Mouse (Mus musculus) kidney, adult 2 months (tissue): ENCODE data around the gene Bik. TPM values are rescaled to one million over a fixed set of nuclear protein-coding genes. Genes with fewer than 3 reads are reported as not detected.

Experiments used
- DNase-seq: peaks from one replicate; pipeline ENCODE4 v3.0.0; 2021
- H3K27ac ChIP-seq: fragments of 200-500 bp; 2 replicates; pipeline ENCODE4 v1.5.1; 2012; ENCODE audit warnings: low read depth, low read length, control low read depth, inconsistent platforms; ENCODE audit not compliant: insufficient read depth
- H3K27me3 ChIP-seq: fragments of 200-500 bp; replicated peaks from 2 replicates; pipeline ENCODE4 v1.6.1; 2012; ENCODE audit warnings: mild to moderate bottlenecking, moderate library complexity, low read length, inconsistent platforms; ENCODE audit not compliant: control insufficient read depth, insufficient read depth
- H3K36me3 ChIP-seq: fragments of 200-500 bp; 2 replicates; pipeline ENCODE4 v1.6.1; 2012; ENCODE audit warnings: mild to moderate bottlenecking, moderate library complexity, low read length, inconsistent platforms; ENCODE audit not compliant: control insufficient read depth, insufficient read depth
- H3K4me1 ChIP-seq: fragments of 200-500 bp; 2 replicates; pipeline ENCODE4 v1.6.1; 2011; ENCODE audit warnings: low read length; ENCODE audit not compliant: control insufficient read depth, insufficient read depth
- H3K4me3 ChIP-seq: fragments of 200-500 bp; 2 replicates; pipeline ENCODE4 v1.5.1; 2011; ENCODE audit warnings: mild to moderate bottlenecking, low read depth, low read length, control low read depth; ENCODE audit not compliant: insufficient read depth
- CTCF ChIP-seq: fragments of 200-500 bp; conservative IDR thresholded peaks from 2 replicates; pipeline ENCODE4 v1.5.1; 2011; ENCODE audit warnings: low read depth, mild to moderate bottlenecking, control low read depth, low read length, moderate library complexity, mixed read lengths; ENCODE audit not compliant: insufficient read depth, insufficient read length
- POLR2A ChIP-seq: fragments of 200-500 bp; IDR thresholded peaks from one replicate; pipeline ENCODE4 v1.6.1; 2011; ENCODE audit warnings: low read depth, low read length, control low read depth
- WGBS: fragments of 180-500 bp; shearing (Covaris S2); methylation state at CpG from one replicate; pipeline ENCODE4 v1.1.7; 2018; 5-methylcytosine and 5-hydroxymethylcytosine counted together
- polyA plus RNA-seq: library from polyadenylated mRNA; depleted of rRNA; stranded (reverse); fragments of >200 nt; gene quantifications from 2 replicates; pipeline ENCODE4 v1.2.3, GENCODE M21; 2012

The Bik gene
- polyA plus RNA-seq, 1 experiment: 20.8 TPM

GRCm38 (mm10) chr15:83527747-83528146, 1.1 kb downstream of the Bik start:
- WGBS: 61% methylated on average over 2 of the region's 2 CpGs
- Histone ChIP-seq H3K36me3 (no peaks in the 10 kb centered on the region), H3K4me1 (peaks cover 20% of the 10 kb centered on the region), H3K4me3 (peak overlapping the region; percentile 83), H3K27me3 (no peaks in the 10 kb centered on the region), H3K27ac (peak overlapping the region; percentile 33; the same call in 1 of the 2 replicates)
- TF ChIP-seq CTCF (no peak), POLR2A (no peak)
- DNase-seq: no peak

- WGBS: 46% methylated on average over 4 of the region's 4 CpGs
- H3K27me3 ChIP-seq: no peaks in the 10 kb centered on the region
- peaks cover 22% of the 10 kb centered on the region for H3K4me1 ChIP-seq
- TF ChIP-seq POLR2A (no peak), CTCF (no peak)
- H3K36me3 ChIP-seq: no peaks in the 10 kb centered on the region
- DNase-seq: peak; percentile 85
- no peak overlapping the region for H3K4me3 ChIP-seq
- peak overlapping the region; percentile 97 for H3K27ac ChIP-seq
Measured at GRCm38 (mm10) chr15:83528892-83529291, 2.2 kb downstream of the Bik start.

- H3K27ac ChIP-seq: peak overlapping the region; percentile 97
- 35% methylated on average over 5 of the region's 5 CpGs for WGBS
- no peaks in the 10 kb centered on the region for H3K36me3 ChIP-seq
- H3K4me1 ChIP-seq: peaks cover 25% of the 10 kb centered on the region
- DNase-seq: peak; percentile 86
- no peaks in the 10 kb centered on the region for H3K27me3 ChIP-seq
- no peak for TF ChIP-seq POLR2A
- no peak for TF ChIP-seq CTCF
- H3K4me3 ChIP-seq: no peak overlapping the region
Measured at GRCm38 (mm10) chr15:83529765-83530164, 3.1 kb downstream of the Bik start.

GRCm38 (mm10) chr15:83530233-83530632, 3.6 kb downstream of the Bik start:
- TF ChIP-seq POLR2A: no peak
- TF ChIP-seq CTCF: no peak
- DNase-seq: peak; percentile 92
- Histone ChIP-seq H3K36me3 (no peaks in the 10 kb centered on the region), H3K4me1 (peaks cover 30% of the 10 kb centered on the region), H3K27me3 (no peaks in the 10 kb centered on the region), H3K4me3 (no peak overlapping the region), H3K27ac (peak overlapping the region; percentile 97)
- WGBS: 12% methylated on average over 9 of the region's 9 CpGs

GRCm38 (mm10) chr15:83530688-83531087, 4.0 kb downstream of the Bik start:
- H3K36me3 ChIP-seq: no peaks in the 10 kb centered on the region
- H3K27me3 ChIP-seq: no peaks in the 10 kb centered on the region
- 31% methylated on average over 6 of the region's 6 CpGs for WGBS
- DNase-seq: peak; percentile 89
- H3K4me1 ChIP-seq: peaks cover 30% of the 10 kb centered on the region
- peak overlapping the region; percentile 32; the same call in 1 of the 2 replicates for H3K4me3 ChIP-seq
- TF ChIP-seq POLR2A: peak; percentile 63
- no peak for TF ChIP-seq CTCF
- peak overlapping the region; percentile 97 for H3K27ac ChIP-seq

- peak; percentile 68 for TF ChIP-seq CTCF
- no peak for TF ChIP-seq POLR2A
- DNase-seq: peak; percentile 44
- Histone ChIP-seq H3K4me1 (peaks cover 35% of the 10 kb centered on the region), H3K27me3 (no peaks in the 10 kb centered on the region), H3K36me3 (no peaks in the 10 kb centered on the region), H3K27ac (no peak overlapping the region), H3K4me3 (peak overlapping the region; percentile 32; the same call in 1 of the 2 replicates)
- 77% methylated on average over 5 of the region's 5 CpGs for WGBS
Measured at GRCm38 (mm10) chr15:83531961-83532469, 5.4 kb downstream of the Bik start.

- Histone ChIP-seq H3K4me1 (peaks cover 35% of the 10 kb centered on the region), H3K27me3 (no peaks in the 10 kb centered on the region), H3K27ac (no peak overlapping the region), H3K4me3 (no peak overlapping the region), H3K36me3 (no peaks in the 10 kb centered on the region)
- 74% methylated on average over 7 of the region's 7 CpGs for WGBS
- TF ChIP-seq POLR2A (no peak), CTCF (no peak)
- no peak for DNase-seq
Measured at GRCm38 (mm10) chr15:83532606-83533005, 5.9 kb downstream of the Bik start.
